Mouse (Mus musculus) testis, adult 2 months (tissue): ENCODE data around the gene Tuba4a.

ENCODE experiments used
- CTCF ChIP-seq: fragments of 200-500 bp; IDR thresholded peaks from 2 replicates; pipeline ENCODE4 v1.5.1; 2012; ENCODE audit warnings: low read depth, mild to moderate bottlenecking, inconsistent platforms, low read length, moderate library complexity; ENCODE audit not compliant: control insufficient read depth, insufficient read depth, insufficient replicate concordance
- POLR2A ChIP-seq: fragments of 200-500 bp; IDR thresholded peaks from 2 replicates; pipeline ENCODE4 v1.6.1; 2012; ENCODE audit warnings: low read depth, mild to moderate bottlenecking, inconsistent platforms, low read length, moderate library complexity; ENCODE audit not compliant: control insufficient read depth

DNA sequence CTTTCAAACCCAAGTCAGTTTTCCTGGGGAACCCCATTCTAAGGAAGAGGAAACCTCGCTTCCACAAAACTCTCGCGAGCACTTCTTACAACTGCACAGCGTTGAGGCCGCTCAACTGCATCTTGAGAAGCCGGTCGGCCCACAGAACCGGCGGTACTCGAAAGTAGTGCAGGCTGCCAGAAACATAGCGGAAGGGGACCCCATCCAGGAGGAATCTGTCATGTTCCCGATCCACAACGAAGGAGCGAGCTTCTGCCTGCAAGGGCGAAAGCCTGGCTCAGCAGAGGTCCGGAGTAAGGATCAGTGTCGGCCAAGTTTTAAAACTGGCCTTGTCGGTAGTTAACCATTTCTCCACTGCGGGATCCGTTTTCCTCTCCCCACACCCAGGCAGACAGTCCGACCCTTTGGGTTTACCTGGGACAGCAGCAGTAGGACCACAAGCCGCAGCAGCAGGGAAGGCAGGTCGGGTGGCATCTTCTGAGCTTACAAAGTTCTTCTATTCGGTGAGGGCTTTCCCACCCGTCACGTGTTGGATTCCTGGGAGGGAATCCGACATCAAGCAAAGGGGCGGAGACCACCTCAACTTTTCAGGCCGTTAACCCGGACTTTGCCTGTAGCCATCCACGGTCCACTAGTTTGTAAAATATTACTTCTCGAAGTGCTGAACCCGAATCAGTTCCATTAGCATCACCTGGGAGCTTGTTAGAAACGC is 10.5 kb downstream of the Tuba4a start:
- no peak for TF ChIP-seq CTCF
- 0 out of 2 replicates have a peak, but pooled peaks have one; percentile 23 for TF ChIP-seq POLR2A
